Mouse (Mus musculus) G1E (cell line): Measurements from ENCODE around the gene Wdr43. TPM values are rescaled to one million over a fixed set of nuclear protein-coding genes. Genes with fewer than 3 reads are reported as not detected.

ENCODE experiments used
- ATAC-seq: 2 replicates; pipeline ENCODE4 v1.8.0; 2016; ENCODE audit warnings: mild to moderate bottlenecking; ENCODE audit not compliant: insufficient number of reproducible peaks, poor library complexity, low FRiP score, severe bottlenecking; ENCODE audit errors: extremely low read depth
- DNase-seq: peaks from one replicate; pipeline ENCODE4 v3.0.0; 2012; ENCODE audit warnings: low spot score
- H3K27me3 ChIP-seq: 2 replicates; pipeline ENCODE4 v1.6.1; 2012; ENCODE audit warnings: mild to moderate bottlenecking, low read length, inconsistent platforms; ENCODE audit not compliant: insufficient read depth
- H3K36me3 ChIP-seq: replicated peaks from 2 replicates; pipeline ENCODE3; 2012; ENCODE audit warnings: mild to moderate bottlenecking, inconsistent platforms
- H3K4me1 ChIP-seq: 2 replicates; pipeline ENCODE4 v1.6.1; 2012; ENCODE audit warnings: low read depth, low read length, inconsistent platforms, mixed read lengths; ENCODE audit not compliant: insufficient read depth
- H3K4me3 ChIP-seq: 2 replicates; pipeline ENCODE4 v1.5.1; 2012; ENCODE audit warnings: low read depth, mild to moderate bottlenecking, inconsistent platforms, low read length, moderate library complexity, mixed read lengths
- H3K9me3 ChIP-seq: replicated peaks from 2 replicates; pipeline ENCODE4 v1.6.1; 2012; ENCODE audit warnings: inconsistent platforms
- CTCF ChIP-seq: IDR thresholded peaks from 2 replicates; pipeline ENCODE4 v1.5.1; 2012; ENCODE audit warnings: low read depth, low read length, inconsistent platforms, mixed read lengths
- GATA1 ChIP-seq: IDR thresholded peaks from 2 replicates; pipeline ENCODE4 v1.6.1; 2012; ENCODE audit warnings: borderline replicate concordance, low read length, inconsistent platforms, mixed read lengths
- GATA2 ChIP-seq: IDR thresholded peaks from 2 replicates; pipeline ENCODE4 v1.6.1; 2012; ENCODE audit warnings: low read depth, low read length, inconsistent platforms, borderline replicate concordance
- POLR2AphosphoS5 ChIP-seq: IDR thresholded peaks from 2 replicates; pipeline ENCODE4 v1.6.1; 2012; ENCODE audit warnings: low read depth, low read length, inconsistent platforms; ENCODE audit not compliant: insufficient replicate concordance
- TAL1 ChIP-seq: conservative IDR thresholded peaks from 2 replicates; pipeline ENCODE4 v1.6.1; 2012; ENCODE audit warnings: low read depth, low read length, inconsistent platforms, mixed read lengths
- polyA plus RNA-seq: library from polyadenylated mRNA; stranded (reverse); fragments of >175 nt; gene quantifications from 2 replicates; pipeline ENCODE4 v1.2.3, GENCODE M21; 2012
- total RNA-seq, 2 experiments: library from RNA; stranded (forward) in 1 of 2; stranded (reverse) in 1 of 2; fragments of 200-1000 nt in 1 of 2; fragments of >200 nt in 1 of 2; fragmentation: Nextera tagmentation in 1 of 2; gene quantifications; 2 replicates each; pipeline ENCODE4 v1.2.3; 2014 to 2017

Gene Wdr43
- total and polyA plus RNA-seq, 3 experiments, result 77.6 to 231 (median 205) TPM

DNA sequence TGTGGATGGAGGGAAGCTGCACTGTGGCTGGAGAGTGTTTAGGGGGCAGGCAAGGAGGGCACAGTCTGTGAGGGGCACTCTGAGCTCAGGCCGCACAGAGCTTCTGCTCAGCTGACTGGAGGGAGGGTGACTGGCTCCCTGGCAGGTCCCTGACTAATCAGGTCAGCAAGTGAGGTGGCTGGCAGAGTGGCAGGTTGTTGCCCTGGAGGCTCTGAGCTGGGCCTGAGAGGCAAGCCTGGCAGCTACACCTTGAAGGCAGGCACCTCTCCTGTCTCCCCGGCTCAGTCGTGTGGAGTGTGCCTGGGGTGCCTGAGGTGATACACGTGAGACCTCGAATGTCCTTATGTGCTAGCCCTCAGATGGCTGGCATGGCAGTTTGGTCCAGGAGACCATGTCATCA, 80.7 kb downstream of the Wdr43 start:
- Histone ChIP-seq H3K4me1 (no peaks in the 10 kb centered on the region), H3K36me3 (no peaks in the 10 kb centered on the region), H3K9me3 (peaks cover 30% of the 10 kb centered on the region), H3K27me3 (no peaks in the 10 kb centered on the region; the same call in 1 of the 2 replicates), H3K4me3 (peak overlapping the region; percentile 25; the same call in 1 of the 2 replicates)
- no peak for DNase-seq
- ATAC-seq, result no peak
- TF ChIP-seq TAL1 (no peak), CTCF (no peak), POLR2AphosphoS5 (no peak), GATA2 (no peak), GATA1 (no peak)

DNA sequence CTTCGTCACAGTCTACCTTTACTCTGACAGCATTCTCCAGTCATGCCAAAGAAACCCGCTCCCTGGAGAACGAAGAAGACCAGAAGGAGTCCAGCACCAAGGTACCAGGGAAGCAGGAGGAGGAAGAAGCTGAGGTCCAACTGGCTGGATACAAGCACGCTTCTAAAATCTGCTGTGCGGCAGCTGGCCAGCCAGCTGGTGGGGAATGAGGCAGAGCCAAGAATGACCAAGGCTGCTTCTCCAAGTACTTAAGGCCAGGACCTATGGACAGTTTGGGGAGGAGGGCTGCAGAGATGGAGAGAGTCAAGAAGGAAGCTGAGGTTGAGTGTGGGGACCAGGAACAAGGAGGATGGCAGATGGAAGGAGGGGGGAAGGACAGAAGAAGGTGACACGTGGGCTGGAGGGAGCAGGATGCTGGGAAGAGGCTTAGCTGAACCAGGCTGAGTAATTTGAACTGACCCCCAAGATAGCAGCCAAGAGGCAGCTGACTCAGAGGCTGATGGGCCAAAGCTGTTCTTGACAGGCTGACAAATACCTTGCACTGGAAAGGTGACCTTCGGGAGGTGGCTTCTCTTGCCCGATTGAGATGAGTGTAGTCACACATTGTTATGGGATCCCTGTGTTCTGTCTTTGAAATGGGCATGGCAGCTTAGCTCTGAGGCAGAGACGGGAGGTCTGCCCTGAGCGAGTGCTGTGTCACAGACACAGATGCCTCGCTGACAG, 82.4 kb downstream of the Wdr43 start:
- Histone ChIP-seq H3K4me1 (no peaks in the 10 kb centered on the region), H3K4me3 (no peak overlapping the region), H3K27me3 (no peaks in the 10 kb centered on the region; the same call in 1 of the 2 replicates), H3K36me3 (no peaks in the 10 kb centered on the region), H3K9me3 (peaks cover 30% of the 10 kb centered on the region)
- DNase-seq (no peak), ATAC-seq (no peak)
- no peak for TF ChIP-seq CTCF
- TF ChIP-seq GATA2, result no peak
- TF ChIP-seq TAL1, result no peak
- no peak for TF ChIP-seq POLR2AphosphoS5
- no peak for TF ChIP-seq GATA1

DNA sequence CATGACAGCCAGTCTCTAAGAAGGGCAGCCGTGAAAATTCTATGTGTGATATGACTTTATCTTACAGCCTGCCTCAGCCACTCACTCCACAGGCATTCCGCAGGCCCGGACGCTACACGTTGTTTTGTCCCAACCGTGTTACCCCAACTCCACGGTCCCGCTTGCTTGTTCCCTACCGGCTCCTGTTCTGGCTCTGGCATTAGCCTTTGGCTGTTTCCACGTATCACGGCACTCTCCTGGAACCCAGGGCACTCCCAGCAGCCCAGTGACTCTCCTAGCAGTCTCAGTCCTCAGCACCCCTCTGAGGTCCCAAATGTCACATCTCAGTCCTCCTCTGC, 82.9 kb downstream of the Wdr43 start:
- H3K4me1 ChIP-seq, result no peaks in the 10 kb centered on the region
- no peak for DNase-seq
- no peak overlapping the region for H3K4me3 ChIP-seq
- H3K9me3 ChIP-seq, result peaks cover 27% of the 10 kb centered on the region
- no peaks in the 10 kb centered on the region; the same call in 1 of the 2 replicates for H3K27me3 ChIP-seq
- no peak for ATAC-seq
- no peaks in the 10 kb centered on the region for H3K36me3 ChIP-seq
- TF ChIP-seq TAL1 (no peak), GATA2 (no peak), POLR2AphosphoS5 (no peak), GATA1 (no peak), CTCF (no peak)

DNA sequence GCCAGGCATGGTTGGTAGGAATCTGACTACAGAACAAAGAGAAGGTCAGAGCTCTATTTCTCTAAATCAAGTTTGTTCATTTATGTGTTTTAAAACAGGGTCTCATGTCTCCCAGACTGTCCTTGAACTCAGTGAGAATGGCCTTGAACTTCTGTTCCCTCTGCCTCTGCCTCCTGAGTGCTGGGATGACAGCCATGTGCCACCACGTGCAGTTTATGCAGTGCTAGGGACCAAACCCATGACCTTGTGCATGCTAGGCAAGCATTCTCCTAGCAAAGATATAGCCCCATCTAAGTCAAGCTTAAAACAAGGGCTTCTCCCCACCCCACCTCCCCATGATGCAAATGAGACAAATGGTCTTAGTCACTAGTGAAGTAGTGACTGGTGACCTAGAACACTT, 89.4 kb downstream of the Wdr43 start:
- Histone ChIP-seq H3K27me3 (no peaks in the 10 kb centered on the region; the same call in 1 of the 2 replicates), H3K4me3 (no peak overlapping the region), H3K36me3 (no peaks in the 10 kb centered on the region), H3K4me1 (no peaks in the 10 kb centered on the region), H3K9me3 (peaks cover 51% of the 10 kb centered on the region)
- ATAC-seq (no peak), DNase-seq (no peak)
- no peak for TF ChIP-seq POLR2AphosphoS5
- no peak for TF ChIP-seq GATA2

DNA sequence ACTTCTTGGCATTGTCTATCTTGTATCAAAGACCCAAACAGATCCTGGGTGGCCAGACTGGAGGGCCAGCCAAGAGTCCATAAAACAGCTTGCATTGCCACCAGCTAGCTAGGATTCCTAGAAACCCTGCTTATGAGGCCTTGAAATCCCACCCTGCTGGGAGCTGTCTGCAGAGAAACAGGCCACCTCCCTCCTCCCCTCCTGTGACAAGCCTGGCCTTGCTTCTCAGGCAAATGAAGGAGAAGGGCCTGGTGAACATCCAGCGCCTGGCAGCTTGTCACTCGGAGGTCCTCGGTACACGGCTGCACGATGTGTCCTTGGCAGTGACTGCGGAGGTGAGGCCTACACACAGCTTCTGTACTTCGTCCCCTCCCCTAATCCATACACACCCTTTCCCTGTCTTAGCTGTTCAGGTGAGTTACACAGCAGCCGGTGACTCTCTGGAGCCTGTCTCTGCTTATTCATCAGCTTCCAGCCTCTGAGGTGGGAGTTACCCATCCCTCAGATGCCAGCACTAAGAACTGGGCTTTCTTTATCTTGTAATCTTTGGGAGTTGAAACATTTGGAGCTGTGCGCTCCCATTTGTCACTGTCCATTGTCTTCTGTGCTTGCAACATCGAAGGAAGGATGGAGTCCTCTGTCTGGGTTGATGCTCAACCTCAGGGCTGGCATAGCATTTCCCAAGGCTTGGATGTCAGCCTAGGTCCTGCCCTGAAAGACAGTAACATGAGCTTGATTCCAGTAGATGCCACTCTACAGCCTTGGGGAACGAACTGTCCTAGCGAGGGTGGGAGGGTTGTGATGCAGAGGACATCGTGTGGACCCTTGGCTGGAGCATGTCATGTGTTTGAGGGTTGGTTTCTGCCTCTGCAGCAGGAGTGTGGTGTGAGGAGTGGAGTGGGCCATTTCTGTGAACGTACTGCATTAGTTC, 90.1 kb downstream of the Wdr43 start:
- Histone ChIP-seq H3K27me3 (no peaks in the 10 kb centered on the region; the same call in 1 of the 2 replicates), H3K9me3 (peaks cover 51% of the 10 kb centered on the region), H3K4me3 (no peak overlapping the region), H3K4me1 (no peaks in the 10 kb centered on the region), H3K36me3 (no peaks in the 10 kb centered on the region)
- no peak for DNase-seq
- ATAC-seq, result no peak
- TF ChIP-seq POLR2AphosphoS5, result no peak
- no peak for TF ChIP-seq GATA2
- no peak for TF ChIP-seq TAL1
- TF ChIP-seq CTCF, result no peak
- no peak for TF ChIP-seq GATA1

DNA sequence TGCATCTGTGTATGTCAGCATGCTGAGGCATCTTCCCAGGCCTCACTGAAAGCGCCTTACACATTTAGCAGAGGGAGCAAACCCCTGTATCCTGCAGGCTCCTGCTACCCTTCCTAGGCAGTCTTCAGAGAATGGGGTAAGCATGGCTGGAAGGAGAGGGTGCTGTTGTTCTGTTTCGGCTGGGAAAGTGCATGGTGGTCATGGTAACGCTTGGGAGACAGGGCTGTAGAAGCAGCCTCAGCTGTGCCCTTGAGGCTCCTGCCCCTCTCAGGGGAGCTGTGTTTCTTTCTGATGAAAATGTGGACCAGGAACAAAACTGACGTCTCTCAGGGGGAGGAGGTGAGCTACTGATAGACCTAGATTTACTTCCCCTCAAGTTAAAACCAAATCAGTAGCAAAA, 92.0 kb downstream of the Wdr43 start:
- no peak for ATAC-seq
- no peaks in the 10 kb centered on the region for H3K36me3 ChIP-seq
- no peak overlapping the region for H3K4me3 ChIP-seq
- peaks cover 51% of the 10 kb centered on the region for H3K9me3 ChIP-seq
- no peaks in the 10 kb centered on the region; the same call in 1 of the 2 replicates for H3K27me3 ChIP-seq
- no peaks in the 10 kb centered on the region for H3K4me1 ChIP-seq
- no peak for DNase-seq
- TF ChIP-seq TAL1, result no peak
- TF ChIP-seq POLR2AphosphoS5, result no peak
- TF ChIP-seq CTCF, result no peak
- no peak for TF ChIP-seq GATA1
- TF ChIP-seq GATA2, result no peak

Other genes with a start within 250 kb of the Wdr43 start
- gene Gm4707, start 156.0 kb upstream of the Wdr43 start, total RNA-seq (2014; fragmentation: Nextera tagmentation), result 4.7 and 59.5 TPM in 2 replicates
- 2.4 and 2.7 TPM in 2 replicates for gene Gm4707, start 156.0 kb upstream of the Wdr43 start, total RNA-seq (2017)
- gene Gm4707, start 156.0 kb upstream of the Wdr43 start, polyA plus RNA-seq, result not detected in 2 replicates
- gene Smchd1, start 140.6 kb upstream of the Wdr43 start, total RNA-seq (2014; fragmentation: Nextera tagmentation), result 319 and 338 TPM in 2 replicates
- gene Smchd1, start 140.6 kb upstream of the Wdr43 start, total RNA-seq (2017), result 230 and 243 TPM in 2 replicates
- gene Smchd1, start 140.6 kb upstream of the Wdr43 start, polyA plus RNA-seq, result 9.9 and 10.0 TPM in 2 replicates
- 118 and 120 TPM in 2 replicates for gene Ndc80, start 89.0 kb upstream of the Wdr43 start, total RNA-seq (2014; fragmentation: Nextera tagmentation)
- 95.7 and 110 TPM in 2 replicates for gene Ndc80, start 89.0 kb upstream of the Wdr43 start, total RNA-seq (2017)
- gene Ndc80, start 89.0 kb upstream of the Wdr43 start, polyA plus RNA-seq, result 3.4 and 8.3 TPM in 2 replicates
- gene Spdya, start 63.8 kb upstream of the Wdr43 start, total RNA-seq (2014; fragmentation: Nextera tagmentation), result not detected in 2 replicates
- gene Spdya, start 63.8 kb upstream of the Wdr43 start, total RNA-seq (2017), result 0.12 TPM in 1 of 2 replicates, not detected in the other
- not detected in 2 replicates for gene Spdya, start 63.8 kb upstream of the Wdr43 start, polyA plus RNA-seq
- not detected in 2 replicates for gene Togaram2, start 57.4 kb downstream of the Wdr43 start, total RNA-seq (2014; fragmentation: Nextera tagmentation)
- 0.05 TPM in 1 of 2 replicates, not detected in the other for gene Togaram2, start 57.4 kb downstream of the Wdr43 start, total RNA-seq (2017)
- gene Togaram2, start 57.4 kb downstream of the Wdr43 start, polyA plus RNA-seq, result not detected in 2 replicates
- not detected in 2 replicates for gene Pcare, start 137.0 kb downstream of the Wdr43 start, total RNA-seq (2014; fragmentation: Nextera tagmentation)
- 0.06 and 0.22 TPM in 2 replicates for gene Pcare, start 137.0 kb downstream of the Wdr43 start, total RNA-seq (2017)
- not detected in 2 replicates for gene Pcare, start 137.0 kb downstream of the Wdr43 start, polyA plus RNA-seq
- gene Clip4, start 152.6 kb downstream of the Wdr43 start, total RNA-seq (2014; fragmentation: Nextera tagmentation), result not detected in 2 replicates
- 0.11 TPM in 1 of 2 replicates, not detected in the other for gene Clip4, start 152.6 kb downstream of the Wdr43 start, total RNA-seq (2017)
- not detected in 2 replicates for gene Clip4, start 152.6 kb downstream of the Wdr43 start, polyA plus RNA-seq